Mouse (Mus musculus) intestine, embryonic 16.5 days (tissue): ENCODE measurements around the gene Vamp8. TPM values are rescaled to one million over a fixed set of nuclear protein-coding genes. Genes with fewer than 3 reads are reported as not detected.

Source experiments
- ATAC-seq: fragments of 200-750 bp; cut with Nextera tagmentation; 2 replicates; pipeline ENCODE4 v1.8.0; 2017; ENCODE audit warnings: moderate TSS enrichment, moderate library complexity
- H3K27ac ChIP-seq: fragments of 300-500 bp; sonication (generic); 2 replicates; pipeline ENCODE4 v1.5.1; 2014; ENCODE audit warnings: mild to moderate bottlenecking, low read length
- H3K27me3 ChIP-seq: fragments of 300-500 bp; sonication (generic); replicated peaks from 2 replicates; pipeline ENCODE4 v1.6.1; 2014; ENCODE audit warnings: low read length, control low read depth, mixed read lengths; ENCODE audit not compliant: control insufficient read depth, insufficient read depth
- H3K36me3 ChIP-seq: fragments of 300-500 bp; sonication (generic); 2 replicates; pipeline ENCODE4 v1.6.1; 2014; ENCODE audit warnings: low read length, control low read depth; ENCODE audit not compliant: control insufficient read depth, insufficient read depth
- H3K4me1 ChIP-seq: fragments of 300-500 bp; sonication (generic); 2 replicates; pipeline ENCODE4 v1.6.1; 2014; ENCODE audit warnings: low read length, control low read depth, mixed read lengths; ENCODE audit not compliant: control insufficient read depth, insufficient read depth
- H3K4me2 ChIP-seq: fragments of 300-500 bp; sonication (generic); 2 replicates; pipeline ENCODE4 v1.6.1; 2014; ENCODE audit warnings: low read depth, low read length, control low read depth
- H3K4me3 ChIP-seq: fragments of 300-500 bp; sonication (generic); 2 replicates; pipeline ENCODE4 v1.5.1; 2014; ENCODE audit warnings: mild to moderate bottlenecking, low read length
- H3K9ac ChIP-seq: fragments of 300-500 bp; sonication (generic); 2 replicates; pipeline ENCODE4 v1.6.1; 2014; ENCODE audit warnings: low read depth, low read length
- H3K9me3 ChIP-seq: fragments of 300-500 bp; sonication (generic); 2 replicates; pipeline ENCODE4 v1.6.1; 2016; ENCODE audit warnings: low read length, control low read depth; ENCODE audit not compliant: control insufficient read depth
- WGBS: fragments of 180-500 bp; shearing (Covaris S2); extraction: QIAGEN DNeasy Blood & Tissue Kit; methylation state at CpG from one replicate; pipeline ENCODE4 v1.1.7; 2014; 5-methylcytosine and 5-hydroxymethylcytosine counted together
- polyA plus RNA-seq: library from polyadenylated mRNA; unstranded; fragments of >200 nt; fragmentation: Nextera tagmentation; extraction: Ambion mirVana; gene quantifications from 2 replicates; pipeline ENCODE4 v1.2.1, GENCODE M21; 2015

The Vamp8 gene
- polyA plus RNA-seq, 1 experiment from 2014 or later = 251 TPM

DNA sequence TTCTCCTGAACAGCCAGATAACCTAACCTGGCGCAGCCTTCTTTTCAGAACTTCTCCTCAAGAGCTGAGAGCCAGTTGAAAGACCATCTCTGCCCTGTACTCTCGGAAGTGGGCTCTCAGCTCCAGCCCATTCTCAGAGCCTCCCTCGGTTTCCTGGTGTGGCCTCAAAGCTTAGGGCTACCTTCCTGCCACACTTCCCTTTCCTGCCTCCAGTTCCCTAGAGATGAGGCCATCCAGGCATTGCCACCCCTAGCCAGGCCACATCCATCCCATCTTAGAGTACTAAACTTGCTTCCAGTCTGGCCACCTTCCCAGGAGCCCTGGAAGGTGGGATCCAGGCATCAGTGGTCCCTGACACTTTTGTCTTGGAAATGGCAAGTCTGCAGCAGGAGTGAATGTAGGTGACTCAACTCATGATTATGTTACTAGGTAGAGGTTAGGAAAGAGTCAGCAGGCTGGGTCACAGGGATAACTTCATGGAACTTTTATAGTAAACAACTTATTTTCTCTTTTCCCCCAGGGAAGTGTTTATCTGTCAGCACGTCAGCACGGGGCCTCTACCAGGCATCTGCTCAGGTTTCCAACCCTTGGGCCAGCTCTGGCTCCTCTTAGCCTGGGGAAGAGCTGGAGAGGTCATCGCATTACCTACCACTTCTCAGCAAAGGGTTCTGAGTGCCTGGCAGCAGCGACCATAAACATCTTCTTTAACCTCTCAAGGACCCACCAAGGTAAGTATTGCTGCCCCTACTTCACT lies 10.9 kb downstream of the Vamp8 start:
- WGBS = 49% methylated on average over 7 of the region's 7 CpGs
- H3K9ac ChIP-seq = peak overlapping the region; percentile 81
- ATAC-seq = no peak
- peak overlapping the region; percentile 67 for H3K4me3 ChIP-seq
- H3K36me3 ChIP-seq = no peaks in the 10 kb centered on the region
- H3K27me3 ChIP-seq = no peaks in the 10 kb centered on the region
- H3K9me3 ChIP-seq = no peaks in the 10 kb centered on the region
- H3K4me1 ChIP-seq = peaks cover 3% of the 10 kb centered on the region; the same call in 1 of the 2 replicates
- H3K4me2 ChIP-seq = peak overlapping the region; percentile 77
- peak overlapping the region; percentile 50 for H3K27ac ChIP-seq

DNA sequence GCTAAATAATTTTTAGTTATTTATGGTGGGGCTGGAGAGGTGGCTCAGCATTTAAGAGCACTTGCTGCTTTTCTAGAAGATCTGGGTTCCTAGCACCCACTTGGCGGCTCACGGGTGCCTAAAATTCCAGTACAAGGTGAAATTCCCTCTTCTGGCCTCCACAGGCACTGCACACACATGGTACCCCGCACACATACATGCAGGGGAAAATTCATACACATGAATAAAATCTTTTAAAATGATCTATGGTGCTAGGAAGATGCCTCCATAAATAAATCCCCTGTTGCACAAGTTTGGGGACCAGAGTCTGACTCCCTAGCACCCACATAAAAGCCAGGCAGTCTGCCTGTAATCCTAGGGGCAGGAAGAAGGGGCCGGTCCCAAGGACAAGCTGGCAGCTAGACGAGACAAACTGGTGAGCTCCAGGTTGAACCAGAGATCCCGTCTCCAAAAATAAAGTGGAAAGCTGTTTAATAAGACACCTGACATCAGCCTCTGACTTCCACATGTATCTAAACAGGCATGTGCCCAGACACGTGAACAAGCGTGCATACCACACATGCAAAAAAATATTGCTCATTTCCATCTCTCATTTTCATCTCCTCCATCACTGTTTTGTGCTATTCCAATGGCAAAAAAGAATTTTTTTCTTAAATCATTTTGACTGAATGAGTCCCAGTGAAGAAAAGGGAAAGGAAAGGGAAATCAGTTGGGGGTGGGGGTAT lies 11.8 kb downstream of the Vamp8 start:
- Histone ChIP-seq H3K36me3 (no peaks in the 10 kb centered on the region), H3K27ac (no peak overlapping the region), H3K4me1 (peaks cover 7% of the 10 kb centered on the region; the same call in 1 of the 2 replicates), H3K27me3 (no peaks in the 10 kb centered on the region), H3K9ac (no peak overlapping the region), H3K9me3 (no peaks in the 10 kb centered on the region), H3K4me3 (no peak overlapping the region), H3K4me2 (no peak overlapping the region)
- no peak for ATAC-seq
- 93% methylated on average over 8 of the region's 8 CpGs for WGBS

DNA sequence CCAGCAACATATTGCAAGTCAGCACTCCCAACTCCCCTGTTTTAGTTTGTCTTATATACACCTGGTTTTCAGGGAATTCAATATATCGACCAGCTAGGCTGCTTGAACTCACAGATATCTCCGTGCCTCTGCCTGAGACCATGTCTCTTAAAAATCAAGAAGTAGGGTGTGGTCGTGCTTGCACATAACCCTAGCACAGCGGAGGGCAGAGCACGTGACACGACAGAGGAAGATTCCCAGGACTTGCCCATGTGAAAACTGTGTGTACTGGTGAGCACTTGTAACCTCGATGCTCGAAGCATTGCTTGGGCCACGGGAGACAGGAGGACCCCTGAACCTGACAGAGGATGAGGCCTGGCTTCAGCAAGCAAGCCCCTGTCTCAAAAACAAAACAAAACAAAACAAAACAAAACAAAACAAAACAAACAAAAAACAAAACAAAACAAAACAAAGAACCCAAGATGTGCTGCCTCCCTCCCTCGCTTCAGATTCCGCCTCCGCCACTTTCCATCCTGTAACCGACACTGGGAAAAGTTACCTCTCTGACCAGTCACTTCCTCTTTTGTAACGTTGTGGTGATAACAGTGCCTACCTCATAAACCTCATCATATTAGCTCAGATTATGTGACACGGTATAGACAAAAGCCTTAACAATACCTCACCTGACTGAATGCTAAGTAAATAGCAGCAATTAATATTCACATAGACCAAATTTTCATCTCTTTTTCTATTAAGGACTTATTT lies 15.5 kb downstream of the Vamp8 start:
- H3K27ac ChIP-seq = no peak overlapping the region
- peak; percentile 43; the same call in 1 of the 2 replicates for ATAC-seq
- no peak overlapping the region for H3K4me3 ChIP-seq
- no peaks in the 10 kb centered on the region for H3K36me3 ChIP-seq
- H3K4me1 ChIP-seq = peaks cover 25% of the 10 kb centered on the region
- 68% methylated on average over 15 of the region's 15 CpGs for WGBS
- no peak overlapping the region for H3K4me2 ChIP-seq
- no peak overlapping the region for H3K9ac ChIP-seq
- H3K9me3 ChIP-seq = no peaks in the 10 kb centered on the region
- H3K27me3 ChIP-seq = no peaks in the 10 kb centered on the region

DNA sequence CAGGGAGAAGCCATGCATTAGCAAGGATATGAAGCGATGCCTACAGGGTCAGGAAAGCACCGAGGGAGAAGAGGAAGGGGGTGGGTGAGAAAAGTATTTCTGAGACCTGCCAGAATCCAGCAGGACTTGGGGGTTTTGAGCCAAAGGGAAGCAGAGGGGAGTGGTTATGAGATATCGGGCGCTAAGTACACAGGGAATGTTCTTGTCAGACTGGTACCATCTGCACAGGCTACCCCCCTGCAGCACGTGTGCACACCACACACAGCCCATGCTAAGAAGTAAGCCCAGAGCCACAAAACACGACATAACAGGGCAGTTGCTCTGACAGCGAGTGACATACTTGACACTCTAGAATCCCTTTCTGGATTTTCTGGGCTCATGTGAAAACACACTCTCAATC lies 16.3 kb downstream of the Vamp8 start:
- Histone ChIP-seq H3K27ac (no peak overlapping the region), H3K4me1 (peaks cover 25% of the 10 kb centered on the region), H3K4me3 (no peak overlapping the region), H3K27me3 (no peaks in the 10 kb centered on the region), H3K36me3 (no peaks in the 10 kb centered on the region), H3K4me2 (no peak overlapping the region), H3K9ac (no peak overlapping the region), H3K9me3 (no peaks in the 10 kb centered on the region)
- peak; percentile 24; the same call in 1 of the 2 replicates for ATAC-seq
- WGBS = 55% methylated on average over 7 of the region's 7 CpGs

GRCm38 (mm10) chr6:72373184-72373583 lies 17.3 kb downstream of the Vamp8 start:
- Histone ChIP-seq H3K4me3 (no peak overlapping the region), H3K36me3 (no peaks in the 10 kb centered on the region), H3K4me2 (no peak overlapping the region), H3K9me3 (no peaks in the 10 kb centered on the region), H3K27me3 (no peaks in the 10 kb centered on the region), H3K4me1 (peaks cover 25% of the 10 kb centered on the region), H3K27ac (no peak overlapping the region), H3K9ac (no peak overlapping the region)
- WGBS = 72% methylated on average over 4 of the region's 4 CpGs
- no peak for ATAC-seq

GRCm38 (mm10) chr6:72371571-72371970 lies 18.9 kb downstream of the Vamp8 start:
- Histone ChIP-seq H3K27ac (no peak overlapping the region), H3K4me1 (peaks cover 25% of the 10 kb centered on the region), H3K27me3 (no peaks in the 10 kb centered on the region), H3K4me2 (no peak overlapping the region), H3K36me3 (no peaks in the 10 kb centered on the region), H3K9ac (no peak overlapping the region), H3K4me3 (no peak overlapping the region), H3K9me3 (no peaks in the 10 kb centered on the region)
- WGBS = 26% methylated on average over 1 of the region's 1 CpGs
- no peak for ATAC-seq

GRCm38 (mm10) chr6:72371147-72371546 lies 19.4 kb downstream of the Vamp8 start:
- no peak overlapping the region for H3K27ac ChIP-seq
- ATAC-seq = peak; percentile 37; the same call in 1 of the 2 replicates

GRCm38 (mm10) chr6:72370091-72370490 lies 20.4 kb downstream of the Vamp8 start:
- H3K4me3 ChIP-seq = no peak overlapping the region
- ATAC-seq = no peak
- no peak overlapping the region for H3K27ac ChIP-seq
- no peak overlapping the region; the same call in 1 of the 2 replicates for H3K9ac ChIP-seq
- no peaks in the 10 kb centered on the region for H3K27me3 ChIP-seq
- no peak overlapping the region for H3K4me2 ChIP-seq
- no peaks in the 10 kb centered on the region for H3K9me3 ChIP-seq
- peaks cover 25% of the 10 kb centered on the region for H3K4me1 ChIP-seq
- H3K36me3 ChIP-seq = no peaks in the 10 kb centered on the region
- WGBS = 78% methylated on average over 12 of the region's 12 CpGs

More at GRCm38 (mm10) chr6:72371147-72371546, 19.4 kb downstream of the Vamp8 start:
- Histone ChIP-seq H3K4me1 (peaks cover 25% of the 10 kb centered on the region), H3K36me3 (no peaks in the 10 kb centered on the region), H3K27me3 (no peaks in the 10 kb centered on the region), H3K9me3 (no peaks in the 10 kb centered on the region), H3K9ac (no peak overlapping the region), H3K4me2 (no peak overlapping the region), H3K4me3 (no peak overlapping the region)
- WGBS = 38% methylated on average over 5 of the region's 5 CpGs

- peaks cover 22% of the 10 kb centered on the region; the same call in 1 of the 2 replicates for H3K4me1 ChIP-seq
- H3K9ac ChIP-seq = no peak overlapping the region
- 75% methylated on average over 4 of the region's 4 CpGs for WGBS
- no peaks in the 10 kb centered on the region for H3K36me3 ChIP-seq
- no peak overlapping the region for H3K4me2 ChIP-seq
- no peak overlapping the region for H3K27ac ChIP-seq
- no peak for ATAC-seq
- no peaks in the 10 kb centered on the region for H3K9me3 ChIP-seq
- no peaks in the 10 kb centered on the region for H3K27me3 ChIP-seq
- no peak overlapping the region for H3K4me3 ChIP-seq
These were observed 20.9 kb downstream of the Vamp8 start for GRCm38 (mm10) chr6:72369557-72369956.
